Mouse (Mus musculus) thymus, postnatal 4 days (tissue): ENCODE measurements at regions not wholly inside any gene's neighbourhood (a gene's known extent, or its start where the extent isn't known, plus 50 kb on each side); places are given as distances from the start of the nearest gene placed in this dataset.

Experiments used
- DNase-seq: peaks from one replicate; pipeline ENCODE4 v3.0.0; 2021

- no peak for DNase-seq
Measured at GRCm38 (mm10) chr13:84648056-84648455, 426.0 kb downstream of the Tmem161b start.

GRCm38 (mm10) chr13:84663967-84664366 lies 441.9 kb downstream of the Tmem161b start:
- no peak for DNase-seq

- no peak for DNase-seq
Measured at GRCm38 (mm10) chr13:84680971-84681370, 458.9 kb downstream of the Tmem161b start.

- DNase-seq: peak; percentile 42
Measured at GRCm38 (mm10) chr13:84685930-84686329, 463.8 kb downstream of the Tmem161b start.

GRCm38 (mm10) chr13:84693462-84693861 lies 471.4 kb downstream of the Tmem161b start:
- no peak for DNase-seq

- DNase-seq: no peak
Measured at GRCm38 (mm10) chr13:84698472-84699080, 476.5 kb downstream of the Tmem161b start.

- DNase-seq: no peak
Measured at GRCm38 (mm10) chr13:84741231-84741630, 448.0 kb upstream of the Ccnh start.

- DNase-seq: no peak
Measured at GRCm38 (mm10) chr13:84748331-84748730, 440.9 kb upstream of the Ccnh start.

- DNase-seq: no peak
Measured at GRCm38 (mm10) chr13:84749214-84749613, 440.0 kb upstream of the Ccnh start.

- no peak for DNase-seq
Measured at GRCm38 (mm10) chr13:84750136-84750535, 439.1 kb upstream of the Ccnh start.

- no peak for DNase-seq
Measured at GRCm38 (mm10) chr13:84751576-84752490, 437.4 kb upstream of the Ccnh start.

GRCm38 (mm10) chr13:84752491-84752820 lies 436.8 kb upstream of the Ccnh start:
- no peak for DNase-seq

- DNase-seq: no peak
Measured at GRCm38 (mm10) chr13:84753751-84754500, 435.3 kb upstream of the Ccnh start.

- no peak for DNase-seq
Measured at GRCm38 (mm10) chr13:84754821-84755725, 434.1 kb upstream of the Ccnh start.

- DNase-seq: no peak
Measured at GRCm38 (mm10) chr13:84756796-84757335, 432.3 kb upstream of the Ccnh start.

- DNase-seq: no peak
Measured at GRCm38 (mm10) chr13:84757896-84758567, 431.2 kb upstream of the Ccnh start.

GRCm38 (mm10) chr13:84758568-84758900 lies 430.7 kb upstream of the Ccnh start:
- peak; percentile 62 for DNase-seq

GRCm38 (mm10) chr13:84759061-84759460 lies 430.1 kb upstream of the Ccnh start:
- DNase-seq: no peak

- no peak for DNase-seq
Measured at GRCm38 (mm10) chr13:84760471-84760870, 428.7 kb upstream of the Ccnh start.

- DNase-seq: no peak
Measured at GRCm38 (mm10) chr13:84760978-84761377, 428.2 kb upstream of the Ccnh start.

GRCm38 (mm10) chr13:84761821-84762220 lies 427.4 kb upstream of the Ccnh start:
- no peak for DNase-seq

GRCm38 (mm10) chr13:84763916-84764315 lies 425.3 kb upstream of the Ccnh start:
- no peak for DNase-seq
